Mouse (Mus musculus): ENCODE results near the gene Ube2a.

GRCm38 (mm10) chrX:36901655-36902054 is 28.0 kb downstream of the Ube2a start:
- TF ChIP-seq CTCF (IDR thresholded peaks at IDR 0.05; ENCODE audit: low read depth, low read length) (no peak), POLR2A (IDR thresholded peaks at IDR 0.05; ENCODE audit: borderline replicate concordance, low read depth, low read length) (no peak)

Data from bone marrow macrophage, adult 2 months (primary cell).